Mouse (Mus musculus): ENCODE data around the gene Zmynd8.

Zmynd8 gene

DNA sequence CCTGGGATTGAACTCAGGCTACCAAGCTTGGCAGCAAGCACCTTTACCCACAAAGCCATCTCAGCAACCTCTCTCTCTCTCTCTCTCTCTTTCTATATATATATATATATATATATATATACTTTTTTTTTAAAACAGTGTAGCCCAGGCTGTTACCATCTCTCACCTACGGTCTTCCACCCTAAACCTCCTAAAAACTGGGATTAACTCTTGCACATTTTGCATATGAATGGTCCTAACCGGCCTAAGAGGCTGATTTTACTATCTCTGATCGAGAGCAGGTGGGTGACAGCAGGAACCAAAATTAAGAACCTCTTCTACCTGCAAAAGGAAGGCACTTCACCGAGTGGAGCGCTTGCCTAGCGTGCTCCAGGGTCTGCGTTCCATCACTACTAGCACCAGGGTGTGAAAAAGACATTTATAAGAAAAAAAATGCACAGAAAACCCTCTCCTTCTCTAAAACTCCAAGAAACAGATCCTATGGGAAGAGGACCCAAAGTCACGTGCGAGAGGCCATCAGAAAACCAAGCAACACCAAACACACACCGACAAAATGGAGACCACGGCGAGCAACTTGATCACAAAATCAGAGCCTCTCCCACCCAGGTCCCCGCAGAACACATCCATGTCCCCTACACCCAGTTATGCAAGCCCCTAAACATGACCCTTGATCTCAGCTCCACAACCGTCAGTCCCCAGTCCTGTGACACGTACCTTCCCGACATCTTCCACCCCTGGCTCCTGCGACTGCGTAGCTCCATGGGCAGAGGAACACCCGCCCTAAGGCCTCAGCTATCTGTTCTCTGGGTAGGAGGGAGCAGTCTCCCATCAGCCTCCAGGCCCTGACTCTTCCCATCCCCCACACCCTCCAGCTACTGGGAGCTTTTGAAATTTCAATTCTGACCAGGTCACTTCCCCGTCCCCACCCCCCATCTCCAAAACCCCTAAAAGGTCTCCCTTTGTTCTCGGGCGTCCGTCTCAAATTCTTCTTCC is at the start of gene Zmynd8:
Zmynd8 (minus strand) TSS at position 815 of the 993 bp plus-strand sequence.
- in situ Hi-C loops (cut with MboI; ENCODE audit: low pct_unique_long_range_greater_than_20kb in 1 of 2, low sequenced_read_pairs in 2 of 2, unreplicated experiment in 1 of 2), result loop anchor here in 1 of 2 experiments (5.0 kb wide), 1 partner anchor 61 kb away; no protein-coding TSS in a partner anchor

DNA sequence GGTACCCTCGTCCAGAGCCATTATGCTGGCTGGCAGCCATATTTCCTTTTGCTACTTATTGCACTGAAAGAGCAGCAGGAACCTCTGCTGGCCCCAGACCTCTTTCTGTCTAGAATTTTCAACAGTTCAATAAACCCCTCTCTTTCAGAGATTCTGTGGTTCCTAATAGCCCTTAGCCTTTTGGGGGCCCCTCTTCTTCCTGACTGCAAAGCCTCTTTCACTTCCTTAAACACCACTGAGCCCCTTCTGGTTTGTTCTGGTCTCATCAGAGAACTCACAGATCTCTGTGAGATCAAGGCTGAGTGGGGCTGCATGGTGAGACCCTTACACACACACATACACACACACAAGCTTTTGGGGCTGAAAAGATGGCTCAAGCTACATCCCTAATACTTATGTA is 49.2 kb upstream of the Zmynd8 start:
- in situ Hi-C loops (cut with MboI; ENCODE audit: low pct_unique_long_range_greater_than_20kb in 1 of 2, low sequenced_read_pairs in 2 of 2, unreplicated experiment in 1 of 2), result loop anchor here in 1 of 2 experiments (25.0 kb wide), 1 partner anchor 614 kb away; no protein-coding TSS in a partner anchor

DNA sequence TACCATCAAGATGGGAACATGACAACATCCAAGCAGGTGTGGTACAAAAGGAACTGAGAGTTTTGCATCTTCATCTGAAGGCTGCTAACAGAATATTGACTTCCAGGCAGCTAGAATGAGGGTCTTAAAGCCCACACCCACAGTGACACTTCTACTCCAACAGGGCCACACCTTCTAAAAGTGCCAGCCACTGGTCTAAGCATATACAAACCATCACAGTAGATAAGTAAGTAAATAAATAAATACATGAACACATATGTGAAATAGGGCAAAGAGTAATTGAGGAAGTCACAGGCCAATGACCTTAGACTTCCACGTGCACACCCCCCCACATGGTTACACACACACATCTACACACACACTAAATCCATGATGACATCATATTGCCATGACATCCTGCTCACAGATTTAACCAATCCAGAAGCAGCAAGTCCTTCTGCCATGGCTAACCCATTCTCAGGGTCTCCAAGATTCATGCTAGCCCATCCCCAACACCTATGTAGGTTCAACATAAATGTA is 47.3 kb upstream of the Zmynd8 start:
- in situ Hi-C loops (cut with MboI; ENCODE audit: low pct_unique_long_range_greater_than_20kb in 1 of 2, low sequenced_read_pairs in 2 of 2, unreplicated experiment in 1 of 2), result loop anchor here in 1 of 2 experiments (25.0 kb wide), 1 partner anchor 616 kb away; no protein-coding TSS in a partner anchor

DNA sequence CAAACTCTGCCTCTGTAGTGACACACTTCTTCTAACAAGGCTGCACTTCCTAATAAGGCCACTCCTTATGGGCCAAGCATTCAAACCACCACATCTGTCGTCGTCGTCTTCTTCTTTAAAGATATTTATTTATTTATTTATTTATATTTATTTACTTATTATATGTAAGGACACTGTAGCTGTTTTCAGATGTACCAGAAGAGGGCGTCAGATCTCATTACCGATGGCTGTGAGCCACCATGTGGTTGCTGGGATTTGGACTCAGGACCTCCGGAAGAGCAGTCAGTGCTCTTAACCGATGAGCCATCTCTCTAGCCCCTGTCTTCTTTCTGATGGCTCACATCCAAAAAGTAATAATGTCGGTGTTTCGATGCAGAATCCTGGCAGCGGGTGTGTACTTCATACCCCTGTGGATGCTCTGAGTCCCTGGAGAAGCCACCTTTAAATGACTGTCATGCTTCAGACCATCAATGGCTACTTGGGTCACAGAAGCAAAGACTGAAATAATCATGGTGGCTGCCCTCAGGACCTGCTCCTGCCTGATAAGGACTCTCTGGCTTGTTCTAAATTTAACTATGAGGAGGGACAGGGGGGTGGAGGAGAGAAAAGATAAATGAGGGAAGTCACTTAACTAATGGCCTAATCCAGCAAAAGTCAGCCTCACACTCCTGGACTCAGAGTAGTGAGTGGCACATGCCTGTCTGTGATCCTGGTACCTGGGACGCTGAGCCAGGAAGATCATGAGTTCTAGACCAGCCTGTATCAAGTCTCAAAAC is 45.9 kb upstream of the Zmynd8 start:
- in situ Hi-C loops (cut with MboI; ENCODE audit: low pct_unique_long_range_greater_than_20kb in 1 of 2, low sequenced_read_pairs in 2 of 2, unreplicated experiment in 1 of 2), result loop anchor here in 1 of 2 experiments (25.0 kb wide), 1 partner anchor 618 kb away; no protein-coding TSS in a partner anchor

DNA sequence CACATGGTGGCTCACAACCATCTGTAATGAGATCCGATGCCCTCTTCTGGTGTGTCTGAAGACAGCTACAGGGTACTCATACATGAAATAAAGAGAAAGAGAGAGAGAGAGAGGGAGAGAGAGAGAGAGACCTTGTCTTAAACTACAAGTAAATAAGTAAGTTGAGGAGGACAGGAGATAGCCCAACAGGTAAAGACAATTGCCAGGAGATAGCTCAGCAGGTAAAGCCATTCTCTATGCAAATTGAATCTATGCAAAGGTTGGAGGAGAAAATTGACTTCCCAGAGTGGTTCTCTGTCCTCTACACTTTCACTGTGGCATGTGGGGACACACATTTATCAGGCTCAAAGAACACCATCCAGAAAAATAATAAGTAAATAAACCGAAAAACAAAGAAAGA is 44.3 kb upstream of the Zmynd8 start:
- in situ Hi-C loops (cut with MboI; ENCODE audit: low pct_unique_long_range_greater_than_20kb in 1 of 2, low sequenced_read_pairs in 2 of 2, unreplicated experiment in 1 of 2), result loop anchor here in 1 of 2 experiments (25.0 kb wide), 1 partner anchor 619 kb away; no protein-coding TSS in a partner anchor

DNA sequence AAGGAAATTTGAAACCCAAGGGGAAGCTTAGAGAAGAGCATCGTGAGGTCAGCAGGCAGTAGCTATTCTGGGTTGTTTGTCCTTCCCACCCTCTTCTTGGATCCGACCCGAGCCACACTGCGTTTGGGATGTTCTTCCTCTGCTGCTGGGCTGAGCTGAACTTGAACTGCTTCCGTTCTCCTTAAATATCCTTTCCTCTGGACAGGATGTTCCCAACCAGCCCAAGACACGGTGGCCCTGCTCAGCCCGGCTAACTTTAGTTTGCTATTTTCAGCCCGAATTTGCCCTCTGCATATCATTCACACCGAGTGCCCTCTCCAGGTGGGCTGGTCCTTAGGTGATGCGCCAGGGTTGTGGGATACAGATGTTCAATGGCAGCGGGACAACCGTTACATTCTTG is 37.3 kb upstream of the Zmynd8 start:
- in situ Hi-C loops (cut with MboI; ENCODE audit: low pct_unique_long_range_greater_than_20kb in 1 of 2, low sequenced_read_pairs in 2 of 2, unreplicated experiment in 1 of 2), result loop anchor here in 1 of 2 experiments (25.0 kb wide), 1 partner anchor 626 kb away; no protein-coding TSS in a partner anchor

DNA sequence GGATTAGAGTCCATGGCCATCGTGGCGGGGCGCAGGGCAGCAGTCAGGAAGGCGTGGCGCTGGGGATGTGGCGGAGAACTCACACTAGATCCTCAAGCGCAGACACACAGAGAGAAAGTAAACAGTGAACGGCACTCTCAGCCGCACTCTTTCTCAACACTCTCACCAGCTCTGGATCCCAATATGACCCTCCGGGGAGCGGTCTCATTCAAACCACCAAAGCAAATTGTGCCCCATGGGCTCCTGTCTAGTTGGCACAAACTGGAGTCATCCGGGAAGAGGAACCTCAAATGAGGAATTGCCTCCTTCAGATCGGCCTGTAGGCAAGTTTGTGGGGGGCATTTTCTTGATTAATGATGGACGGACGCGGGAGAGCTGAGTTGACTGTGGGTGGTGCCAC is 28.9 kb upstream of the Zmynd8 start:
- in situ Hi-C loops (cut with MboI; ENCODE audit: low pct_unique_long_range_greater_than_20kb in 1 of 2, low sequenced_read_pairs in 2 of 2, unreplicated experiment in 1 of 2), result loop anchor here (10.0 to 25.0 kb wide), 2 partner anchors 67 to 635 kb away; partner anchors contain the start of gene Ncoa3 (in 1 of the 2)

DNA sequence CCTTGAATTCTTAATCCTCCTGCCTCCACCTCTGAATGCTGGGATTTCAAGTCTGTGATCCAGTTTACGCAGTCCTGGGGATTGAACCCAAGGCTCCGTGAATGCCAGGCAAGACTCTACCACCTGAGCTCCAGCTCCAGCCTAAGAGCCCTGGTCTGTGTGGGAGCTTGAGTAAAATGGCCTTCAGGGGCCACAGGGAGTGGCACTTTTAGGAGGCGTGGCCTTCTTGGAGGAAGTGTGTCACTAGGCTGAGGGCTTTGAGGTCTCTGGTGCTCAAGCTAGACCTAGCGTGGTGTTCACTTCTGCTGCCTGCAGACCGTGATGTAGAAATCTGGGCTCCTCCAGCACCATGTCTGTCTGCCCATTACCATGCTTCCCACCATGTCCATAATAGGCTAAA is 27.4 kb upstream of the Zmynd8 start:
- in situ Hi-C loops (cut with MboI; ENCODE audit: low pct_unique_long_range_greater_than_20kb in 1 of 2, low sequenced_read_pairs in 2 of 2, unreplicated experiment in 1 of 2), result loop anchor here (10.0 to 25.0 kb wide), 2 partner anchors 69 to 636 kb away; partner anchors contain the start of gene Ncoa3 (in 1 of the 2)

DNA sequence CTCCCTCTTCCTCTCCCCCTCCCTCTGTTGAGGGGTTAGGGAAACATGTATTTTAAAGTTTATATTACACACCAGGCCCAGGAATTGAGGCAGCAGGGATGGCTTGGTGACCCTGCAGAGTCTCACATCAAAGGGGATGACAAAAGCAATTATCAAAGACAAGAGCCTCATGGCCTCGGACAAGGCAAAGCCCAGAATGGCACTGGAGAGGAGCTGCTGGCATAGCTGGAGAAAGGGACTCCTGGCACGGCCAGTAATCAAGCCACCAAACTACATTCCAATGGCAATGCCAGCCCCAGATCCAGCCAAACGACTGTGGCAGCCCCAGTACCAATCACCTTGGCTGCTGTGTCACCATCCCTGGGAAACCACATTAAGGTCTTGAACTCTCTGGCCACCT is 26.3 kb upstream of the Zmynd8 start:
- in situ Hi-C loops (cut with MboI; ENCODE audit: low pct_unique_long_range_greater_than_20kb in 1 of 2, low sequenced_read_pairs in 2 of 2, unreplicated experiment in 1 of 2), result loop anchor here (10.0 to 25.0 kb wide), 2 partner anchors 70 to 637 kb away; partner anchors contain the start of gene Ncoa3 (in 1 of the 2)

DNA sequence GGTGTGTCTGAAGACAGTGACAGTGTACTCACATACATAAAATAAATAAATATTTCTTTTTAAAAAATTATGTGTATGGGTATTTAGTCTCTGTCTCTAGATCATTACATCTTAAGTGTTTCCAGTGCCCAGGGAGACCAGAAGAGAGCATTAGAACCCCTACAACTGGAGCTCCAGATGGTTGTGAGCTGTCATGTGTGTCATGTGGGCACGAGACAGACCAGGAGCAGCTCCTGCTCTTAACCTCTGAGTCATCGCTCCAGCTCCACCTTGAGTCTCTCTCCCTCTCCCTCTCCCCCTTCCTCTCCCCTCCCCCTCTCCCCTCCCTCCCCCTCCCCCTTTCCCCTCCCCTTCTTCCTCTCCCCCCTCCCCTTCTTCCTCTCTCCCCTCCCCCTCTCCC is 25.9 kb upstream of the Zmynd8 start:
- in situ Hi-C loops (cut with MboI; ENCODE audit: low pct_unique_long_range_greater_than_20kb in 1 of 2, low sequenced_read_pairs in 2 of 2, unreplicated experiment in 1 of 2), result loop anchor here (5.0 to 25.0 kb wide), 4 partner anchors 70 to 638 kb away; partner anchors contain the start of gene Ncoa3 (in 1 of the 2)

DNA sequence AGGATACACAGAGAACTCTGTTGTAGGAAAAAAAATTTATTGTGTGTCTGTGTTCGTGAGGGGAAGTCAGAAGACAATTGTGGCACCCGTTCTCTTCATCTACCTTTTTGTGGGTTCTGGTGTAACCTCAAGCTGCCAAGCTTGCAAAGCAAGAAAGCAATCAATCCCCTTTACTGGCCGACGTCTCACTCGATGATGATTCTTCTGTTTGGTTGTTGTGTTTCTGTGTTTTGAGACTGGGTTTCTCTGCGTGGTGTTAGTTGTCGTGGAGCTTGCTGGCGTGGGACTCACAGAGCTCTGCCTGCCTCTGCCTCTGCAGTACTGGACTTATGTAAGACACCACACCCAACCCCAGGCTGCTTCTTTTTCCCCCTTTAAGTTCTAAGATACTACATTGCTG is 24.9 kb upstream of the Zmynd8 start:
- in situ Hi-C loops (cut with MboI; ENCODE audit: low pct_unique_long_range_greater_than_20kb in 1 of 2, low sequenced_read_pairs in 2 of 2, unreplicated experiment in 1 of 2), result loop anchor here (5.0 to 25.0 kb wide), 3 partner anchors 71 to 386 kb away; partner anchors contain the start of gene Ncoa3 (in 1 of the 2)

DNA sequence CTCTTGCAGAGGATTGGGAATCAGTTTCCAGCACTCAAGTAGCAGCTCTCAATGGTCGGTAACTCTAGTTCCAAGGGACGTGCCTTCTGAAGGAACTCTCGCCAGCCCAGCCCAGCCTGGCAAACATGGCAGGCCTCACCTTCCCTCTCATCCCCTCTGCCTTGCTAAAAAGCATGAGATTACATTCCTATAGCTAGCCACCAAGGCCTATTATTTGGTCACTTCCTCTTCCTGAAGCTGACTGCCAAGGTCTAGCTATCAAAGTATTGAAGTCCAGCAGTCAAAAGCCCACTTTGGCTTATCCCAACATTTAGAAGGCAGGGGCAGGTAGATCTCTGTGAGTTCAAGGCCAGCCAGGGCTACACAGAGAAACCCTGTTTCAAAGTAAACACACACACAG is 24.2 kb upstream of the Zmynd8 start:
- in situ Hi-C loops (cut with MboI; ENCODE audit: low pct_unique_long_range_greater_than_20kb in 1 of 2, low sequenced_read_pairs in 2 of 2, unreplicated experiment in 1 of 2), result loop anchor here (5.0 to 25.0 kb wide), 3 partner anchors 72 to 386 kb away; partner anchors contain the start of gene Ncoa3 (in 1 of the 2)

DNA sequence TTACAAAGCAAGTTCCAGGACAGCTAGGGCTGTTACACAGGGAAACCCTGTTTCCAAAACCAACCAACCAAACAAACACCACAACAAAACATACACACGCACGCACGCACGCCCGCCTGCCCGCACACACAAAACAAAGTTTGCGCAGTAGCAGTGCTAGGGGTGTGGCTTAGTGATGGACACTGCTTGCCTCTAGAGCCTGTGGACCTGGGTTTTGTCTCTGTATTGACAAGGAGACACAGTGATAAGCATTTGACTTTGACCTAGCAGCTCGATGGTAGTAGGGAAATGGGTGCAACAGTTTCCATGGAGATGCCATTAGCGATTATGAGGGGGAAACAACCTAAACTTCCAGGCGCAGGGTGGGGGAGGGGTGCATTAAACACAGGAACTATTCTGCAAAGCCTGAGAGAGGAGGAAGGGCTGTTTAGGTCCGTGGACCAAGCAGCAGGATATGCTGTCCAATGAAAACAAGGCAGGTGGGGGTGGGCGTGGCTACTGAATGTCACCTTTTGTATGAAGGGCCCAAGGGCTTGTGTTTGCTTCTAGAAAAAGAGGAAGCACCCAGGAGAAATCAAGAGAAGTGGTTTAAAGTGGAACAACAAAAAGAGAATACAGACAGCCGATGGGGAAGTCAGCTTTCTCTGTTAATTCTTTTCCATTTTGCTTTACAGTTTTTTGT is 23.4 kb upstream of the Zmynd8 start:
- in situ Hi-C loops (cut with MboI; ENCODE audit: low pct_unique_long_range_greater_than_20kb in 1 of 2, low sequenced_read_pairs in 2 of 2, unreplicated experiment in 1 of 2), result loop anchor here (5.0 to 25.0 kb wide), 3 partner anchors 73 to 385 kb away; partner anchors contain the start of gene Ncoa3 (in 1 of the 2)

DNA sequence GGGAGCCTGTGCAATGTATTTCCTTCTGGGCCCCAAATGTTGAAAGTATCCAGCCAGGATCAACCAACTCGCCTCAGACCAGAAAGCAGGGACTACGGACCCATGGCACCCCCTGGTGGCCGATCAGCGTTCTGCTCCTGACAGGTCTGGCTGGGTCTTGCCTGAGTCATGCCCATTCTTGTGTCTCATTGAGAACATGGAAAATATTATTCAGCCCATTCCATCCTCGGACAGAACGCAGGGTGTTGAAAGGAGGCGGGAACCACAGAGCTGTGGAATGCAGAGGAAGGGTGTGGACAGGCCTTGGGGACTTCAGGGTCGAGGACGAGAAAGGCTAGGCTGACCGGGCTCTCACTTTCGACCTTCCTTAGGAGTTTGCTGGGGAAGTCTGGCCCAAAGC is 15.5 kb upstream of the Zmynd8 start:
- in situ Hi-C loops (cut with MboI; ENCODE audit: low pct_unique_long_range_greater_than_20kb in 1 of 2, low sequenced_read_pairs in 2 of 2, unreplicated experiment in 1 of 2), result loop anchor here in 1 of 2 experiments (5.0 to 25.0 kb wide), 2 partner anchors 132 to 377 kb away; no protein-coding TSS in a partner anchor

DNA sequence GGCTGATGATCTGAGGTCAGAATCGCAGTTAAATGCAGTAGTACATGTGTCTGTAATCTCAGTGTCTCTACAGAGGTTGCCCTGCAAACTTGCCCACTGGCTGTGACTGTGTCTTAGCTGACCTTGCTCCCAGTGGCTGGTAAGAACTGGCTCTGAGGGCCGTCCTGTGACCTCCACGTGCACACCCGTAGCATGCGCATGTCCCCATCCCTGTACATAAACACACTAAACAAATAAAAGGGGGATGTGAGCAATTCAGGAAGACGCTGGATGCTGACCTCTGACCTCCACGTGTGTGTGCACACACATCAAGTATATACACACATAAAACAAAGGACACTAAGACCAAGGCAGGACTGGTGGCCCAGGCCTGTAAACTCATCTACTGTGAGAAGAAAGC is 14.3 kb upstream of the Zmynd8 start:
- in situ Hi-C loops (cut with MboI; ENCODE audit: low pct_unique_long_range_greater_than_20kb in 1 of 2, low sequenced_read_pairs in 2 of 2, unreplicated experiment in 1 of 2), result loop anchor here in 1 of 2 experiments (5.0 to 25.0 kb wide), 2 partner anchors 131 to 376 kb away; no protein-coding TSS in a partner anchor

DNA sequence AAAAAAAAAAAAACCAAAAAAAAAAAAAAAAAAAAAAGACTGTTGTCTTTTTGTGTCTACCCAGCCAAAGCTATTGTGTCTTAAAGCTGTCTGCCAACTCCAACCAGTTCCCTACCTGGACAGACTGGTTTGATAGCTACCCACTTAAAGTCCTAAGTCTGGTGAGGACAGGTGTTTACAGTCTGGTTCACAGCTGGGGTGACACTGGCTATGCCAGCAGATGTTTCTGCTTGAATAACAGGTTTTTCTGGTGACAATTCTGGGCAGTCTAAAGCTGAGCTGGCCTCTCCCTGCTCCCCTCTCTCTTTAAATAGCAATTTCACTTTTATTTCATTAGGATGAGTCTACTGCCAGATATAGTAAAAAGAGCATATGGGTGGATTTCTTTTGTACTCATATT is 10.9 kb upstream of the Zmynd8 start:
- in situ Hi-C loops (cut with MboI; ENCODE audit: low pct_unique_long_range_greater_than_20kb in 1 of 2, low sequenced_read_pairs in 2 of 2, unreplicated experiment in 1 of 2), result loop anchor here in 1 of 2 experiments (5.0 to 25.0 kb wide), 2 partner anchors 127 to 372 kb away; no protein-coding TSS in a partner anchor

DNA sequence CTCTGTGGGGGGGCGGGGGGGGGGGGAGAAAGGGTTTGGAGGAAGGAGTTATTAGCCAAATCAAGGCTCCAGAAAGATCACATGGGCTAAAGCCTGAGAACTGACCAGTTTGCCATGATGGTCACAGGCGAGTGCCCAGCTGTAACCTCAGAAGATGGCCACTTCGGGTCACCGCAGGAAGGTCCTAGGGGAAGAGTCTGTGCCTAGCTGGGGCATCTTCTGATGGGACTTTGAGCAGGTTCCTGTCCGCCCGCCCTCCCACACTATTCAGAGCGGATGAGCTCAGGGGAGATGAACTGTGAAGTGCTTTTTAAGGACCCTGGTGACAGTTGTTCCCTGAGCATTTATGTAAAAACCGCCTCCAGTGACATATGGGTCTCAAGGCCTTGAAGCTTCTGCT is 8.4 kb upstream of the Zmynd8 start:
- in situ Hi-C loops (cut with MboI; ENCODE audit: low pct_unique_long_range_greater_than_20kb in 1 of 2, low sequenced_read_pairs in 2 of 2, unreplicated experiment in 1 of 2), result loop anchor here in 1 of 2 experiments (25.0 kb wide), 1 partner anchor 370 kb away; no protein-coding TSS in a partner anchor

Data from mouse embryonic stem cell (cell line).